Mouse (Mus musculus): Measurements from ENCODE around the gene Egr2.

Egr2 gene

GRCm38 (mm10) chr10:67538106-67538505 lies 2.8 kb downstream of the Egr2 start:
- in situ Hi-C loops (cut with MboI; ENCODE audit: low sequenced_read_pairs), result no loop called here

GRCm38 (mm10) chr10:67538585-67539400 lies 3.5 kb downstream of the Egr2 start:
- in situ Hi-C loops (cut with MboI; ENCODE audit: low sequenced_read_pairs), result no loop called here

DNA sequence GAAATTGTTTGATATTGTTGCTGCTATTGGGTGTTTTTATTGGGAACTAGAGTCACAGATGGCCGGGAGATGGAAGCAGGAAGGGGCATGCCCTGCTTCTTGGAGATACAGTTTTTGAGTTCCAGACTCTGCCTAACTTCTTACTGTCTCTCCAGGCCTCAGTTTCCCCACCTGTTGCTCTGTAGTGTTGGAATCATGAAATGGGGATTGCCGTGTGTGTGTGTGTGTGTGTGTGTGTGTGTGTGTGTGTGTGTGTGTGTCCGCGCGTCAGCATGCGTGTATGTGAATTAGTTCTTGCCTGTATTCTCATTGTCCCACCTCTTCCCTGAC lies 4.1 kb downstream of the Egr2 start:
- in situ Hi-C loops (cut with MboI; ENCODE audit: low sequenced_read_pairs), result no loop called here

DNA sequence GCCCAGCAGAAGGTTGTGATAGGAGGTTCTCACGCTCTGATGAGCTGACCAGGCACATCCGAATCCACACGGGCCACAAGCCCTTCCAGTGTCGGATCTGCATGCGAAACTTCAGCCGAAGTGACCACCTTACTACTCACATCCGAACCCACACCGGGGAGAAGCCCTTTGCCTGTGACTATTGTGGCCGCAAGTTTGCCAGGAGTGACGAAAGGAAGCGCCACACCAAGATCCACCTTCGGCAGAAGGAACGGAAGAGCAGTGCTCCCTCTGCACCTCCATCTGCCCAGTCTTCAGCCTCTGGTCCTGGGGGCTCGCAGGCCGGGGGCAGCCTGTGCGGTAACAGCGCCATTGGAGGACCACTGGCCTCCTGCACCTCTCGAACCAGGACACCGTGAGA lies 5.3 kb downstream of the Egr2 start:
- in situ Hi-C loops (cut with MboI; ENCODE audit: low sequenced_read_pairs), result no loop called here

- in situ Hi-C loops (cut with MboI; ENCODE audit: low sequenced_read_pairs), result no loop called here
Observed at GRCm38 (mm10) chr10:67547850-67548260, 12.6 kb downstream of the Egr2 start.

GRCm38 (mm10) chr10:67548261-67548854 lies 13.1 kb downstream of the Egr2 start:
- in situ Hi-C loops (cut with MboI; ENCODE audit: low sequenced_read_pairs), result no loop called here

DNA sequence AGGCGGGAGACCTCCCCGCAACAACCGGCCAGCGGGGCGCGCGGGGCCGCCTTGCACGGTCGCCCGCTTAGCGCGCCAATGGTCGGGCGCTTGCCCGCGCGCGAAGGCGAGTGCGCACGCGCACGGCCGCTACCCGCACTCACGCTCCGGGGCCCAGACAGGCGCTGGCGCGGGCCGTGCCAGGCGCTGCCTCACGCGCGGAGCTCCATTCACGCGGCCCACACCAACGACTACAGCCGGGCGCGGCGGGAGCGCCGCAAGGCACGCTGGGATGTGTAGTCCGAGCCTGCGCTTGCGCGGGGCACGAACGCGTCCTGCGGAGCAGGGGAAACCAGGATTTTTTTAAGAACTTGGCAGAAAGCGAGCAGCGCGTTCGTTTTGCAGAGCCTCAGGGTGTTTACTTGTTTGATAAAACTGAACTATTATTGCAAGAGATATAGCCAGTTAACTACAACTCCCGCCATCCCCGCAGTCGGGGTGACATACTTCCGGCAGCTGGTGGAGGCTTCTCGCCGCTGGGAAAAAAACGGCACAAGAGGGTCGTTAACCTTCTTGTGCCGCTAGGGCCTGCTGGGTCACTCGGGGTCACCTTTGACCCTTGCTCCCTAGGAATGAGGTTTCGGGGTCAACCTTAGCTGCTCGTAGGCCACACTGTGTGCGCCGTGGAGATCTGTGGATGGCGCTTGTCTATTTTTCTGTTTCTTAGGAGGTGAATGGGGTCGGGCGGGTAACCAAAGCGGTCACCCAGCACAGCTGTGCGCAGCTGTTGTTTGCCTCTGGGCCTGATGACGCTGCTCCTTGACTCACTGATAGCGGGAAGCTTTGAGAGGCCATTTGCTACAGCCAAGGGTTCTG lies 13.8 kb downstream of the Egr2 start, which contains the start of gene Ado:
Gene Ado, minus strand, starts transcription at position 79 of the 855 bp plus-strand sequence.
- in situ Hi-C loops (cut with MboI; ENCODE audit: low sequenced_read_pairs), result no loop called here

- in situ Hi-C loops (cut with MboI; ENCODE audit: low sequenced_read_pairs), result no loop called here
Observed at GRCm38 (mm10) chr10:67558053-67558452, 22.8 kb downstream of the Egr2 start.

- in situ Hi-C loops (cut with MboI; ENCODE audit: low sequenced_read_pairs), result no loop called here
Observed at GRCm38 (mm10) chr10:67559765-67560394, 24.6 kb downstream of the Egr2 start.

GRCm38 (mm10) chr10:67561185-67561584 lies 25.9 kb downstream of the Egr2 start:
- in situ Hi-C loops (cut with MboI; ENCODE audit: low sequenced_read_pairs), result no loop called here

GRCm38 (mm10) chr10:67564509-67564908 lies 29.2 kb downstream of the Egr2 start:
- in situ Hi-C loops (cut with MboI; ENCODE audit: low sequenced_read_pairs), result no loop called here

- in situ Hi-C loops (cut with MboI; ENCODE audit: low sequenced_read_pairs), result no loop called here
Observed at GRCm38 (mm10) chr10:67566104-67566503, 30.8 kb downstream of the Egr2 start.

- in situ Hi-C loops (cut with MboI; ENCODE audit: low sequenced_read_pairs), result no loop called here
Observed at GRCm38 (mm10) chr10:67569539-67569938, 34.3 kb downstream of the Egr2 start.

- in situ Hi-C loops (cut with MboI; ENCODE audit: low sequenced_read_pairs), result no loop called here
Observed at GRCm38 (mm10) chr10:67571443-67571842, 36.2 kb downstream of the Egr2 start.

GRCm38 (mm10) chr10:67573310-67573709 lies 38.0 kb downstream of the Egr2 start:
- in situ Hi-C loops (cut with MboI; ENCODE audit: low sequenced_read_pairs), result no loop called here

DNA sequence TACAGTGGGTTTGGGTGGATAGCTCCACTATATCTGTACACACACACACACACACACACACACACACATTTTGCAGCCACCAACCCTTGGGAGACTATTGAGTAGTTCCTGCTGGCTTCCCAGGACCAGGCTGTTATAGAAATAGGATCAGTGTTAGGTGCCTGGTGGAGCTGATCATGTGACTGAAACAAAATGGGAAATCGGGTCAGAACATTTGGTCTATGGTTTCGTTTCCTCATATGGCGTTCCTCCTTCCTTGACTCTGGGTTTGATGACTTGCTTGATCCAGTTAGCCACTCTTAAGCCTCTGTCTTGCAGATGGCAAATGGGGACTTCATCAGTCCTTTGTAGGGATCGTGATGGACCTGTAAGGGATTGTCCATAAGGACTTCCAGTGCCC lies 44.6 kb downstream of the Egr2 start:
- in situ Hi-C loops (cut with MboI; ENCODE audit: low sequenced_read_pairs), result no loop called here

- in situ Hi-C loops (cut with MboI; ENCODE audit: low sequenced_read_pairs), result no loop called here
Observed at GRCm38 (mm10) chr10:67581698-67582285, 46.5 kb downstream of the Egr2 start.

DNA sequence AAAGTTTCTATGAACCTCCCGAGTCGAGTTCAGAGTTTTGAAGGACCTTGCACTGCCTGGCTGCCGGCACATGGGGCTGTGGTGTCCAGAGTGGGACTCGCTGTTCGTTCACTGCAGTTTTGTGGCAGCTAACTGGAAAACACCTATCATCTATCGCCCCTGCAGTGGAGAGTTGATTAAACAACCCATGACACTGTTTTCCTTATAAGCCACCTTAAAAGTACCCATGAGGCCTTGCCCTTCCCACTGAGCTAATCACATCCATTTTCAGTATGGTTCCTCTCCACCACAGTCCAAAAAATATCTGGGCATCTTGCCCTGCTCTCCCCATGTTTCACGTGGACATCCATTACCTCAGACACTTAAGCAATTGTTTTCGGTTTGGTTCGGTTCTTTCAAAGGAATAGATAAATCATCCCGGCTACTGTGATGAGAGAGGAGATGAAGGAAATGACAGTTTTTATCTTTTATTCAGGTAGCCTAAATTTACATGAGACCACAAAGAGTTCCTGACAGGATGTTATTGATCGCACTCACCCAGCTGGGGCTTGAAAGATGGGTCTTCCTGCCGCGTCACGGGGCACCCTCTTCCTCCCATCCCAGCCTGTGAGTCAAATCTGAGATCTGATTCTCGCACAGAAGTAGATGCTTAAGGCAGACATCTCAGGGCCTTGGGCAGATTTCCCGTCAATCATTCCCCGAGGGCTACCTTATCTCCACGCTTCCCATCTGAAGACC lies 50.8 kb downstream of the Egr2 start:
- in situ Hi-C loops (cut with MboI; ENCODE audit: low sequenced_read_pairs), result no loop called here

Measured in CH12F3 (cell line).